Mouse (Mus musculus): Measurements from ENCODE around the gene Cipc. TPM values are rescaled to one million over a fixed set of nuclear protein-coding genes. Genes with fewer than 3 reads are reported as not detected.

Cipc gene
- polyA plus RNA-seq, 1 experiment from 2014 or later, result 3.2 TPM

- H3K27me3 ChIP-seq (replicated peaks; ENCODE audit: control insufficient read depth, insufficient read depth, low read length), result peaks cover 11% of the 10 kb centered on the region; the same call in 1 of the 2 replicates
- peak overlapping the region; percentile 79 for H3K4me2 ChIP-seq (replicated peaks; ENCODE audit: low read depth)
- H3K36me3 ChIP-seq (ENCODE audit: control insufficient read depth, insufficient read depth), result no peaks in the 10 kb centered on the region
- 0 out of 2 replicates have a peak, but pooled peaks cover 3% of the 10 kb centered on the region for H3K4me1 ChIP-seq (replicated peaks; ENCODE audit: control insufficient read depth, insufficient read depth, low read length)
- H3K4me3 ChIP-seq (ENCODE audit: low read depth, low read length), result peak overlapping the region; percentile 60
- ATAC-seq, result 0 out of 2 replicates have a peak, but pooled peaks have one; percentile 17
- 17% methylated on average over 26 of the region's 26 CpGs for WGBS
- H3K9ac ChIP-seq (ENCODE audit: low read depth, low read length), result peak overlapping the region; percentile 53
- no peaks in the 10 kb centered on the region for H3K9me3 ChIP-seq (ENCODE audit: control insufficient read depth)
- H3K27ac ChIP-seq (ENCODE audit: low read depth, low read length), result peak overlapping the region; percentile 50
- TF ChIP-seq CTCF (IDR thresholded peaks at IDR 0.05; ENCODE audit: low read depth), result no peak
Measured at GRCm38 (mm10) chr12:86947681-86948401, 998 bp downstream of the Cipc start.

- WGBS, result 14% methylated on average over 6 of the region's 6 CpGs
- H3K27me3 ChIP-seq (replicated peaks; ENCODE audit: control insufficient read depth, insufficient read depth, low read length), result peaks cover 8% of the 10 kb centered on the region; the same call in 1 of the 2 replicates
- no peak overlapping the region for H3K27ac ChIP-seq (ENCODE audit: low read depth, low read length)
- no peak for TF ChIP-seq CTCF (IDR thresholded peaks at IDR 0.05; ENCODE audit: low read depth)
- H3K9me3 ChIP-seq (ENCODE audit: control insufficient read depth), result no peaks in the 10 kb centered on the region
- H3K9ac ChIP-seq (ENCODE audit: low read depth, low read length), result no peak overlapping the region
- H3K4me3 ChIP-seq (ENCODE audit: low read depth, low read length), result no peak overlapping the region
- H3K4me2 ChIP-seq (replicated peaks; ENCODE audit: low read depth), result no peak overlapping the region
- H3K4me1 ChIP-seq (replicated peaks; ENCODE audit: control insufficient read depth, insufficient read depth, low read length), result 0 out of 2 replicates have a peak, but pooled peaks cover 3% of the 10 kb centered on the region
- H3K36me3 ChIP-seq (ENCODE audit: control insufficient read depth, insufficient read depth), result no peaks in the 10 kb centered on the region
- no peak; the same call in 1 of the 2 replicates for ATAC-seq
Measured at GRCm38 (mm10) chr12:86948627-86949026, 1.8 kb downstream of the Cipc start.

GRCm38 (mm10) chr12:86949501-86949900, 2.7 kb downstream of the Cipc start:
- no peak for ATAC-seq
- no peak overlapping the region for H3K27ac ChIP-seq (ENCODE audit: low read depth, low read length)

GRCm38 (mm10) chr12:86950161-86950960, 3.5 kb downstream of the Cipc start:
- H3K27me3 ChIP-seq (replicated peaks; ENCODE audit: control insufficient read depth, insufficient read depth, low read length), result peaks cover 8% of the 10 kb centered on the region; the same call in 1 of the 2 replicates
- no peak for TF ChIP-seq CTCF (IDR thresholded peaks at IDR 0.05; ENCODE audit: low read depth)
- H3K27ac ChIP-seq (ENCODE audit: low read depth, low read length), result no peak overlapping the region
- H3K9ac ChIP-seq (ENCODE audit: low read depth, low read length), result no peak overlapping the region
- no peak overlapping the region for H3K4me3 ChIP-seq (ENCODE audit: low read depth, low read length)
- WGBS, result 67% methylated on average over 16 of the region's 16 CpGs
- 0 out of 2 replicates have a peak, but pooled peaks cover 3% of the 10 kb centered on the region for H3K4me1 ChIP-seq (replicated peaks; ENCODE audit: control insufficient read depth, insufficient read depth, low read length)
- no peaks in the 10 kb centered on the region for H3K9me3 ChIP-seq (ENCODE audit: control insufficient read depth)
- H3K36me3 ChIP-seq (ENCODE audit: control insufficient read depth, insufficient read depth), result no peaks in the 10 kb centered on the region
- no peak overlapping the region for H3K4me2 ChIP-seq (replicated peaks; ENCODE audit: low read depth)
- ATAC-seq, result no peak

More at GRCm38 (mm10) chr12:86949501-86949900, 2.7 kb downstream of the Cipc start:
- Histone ChIP-seq H3K36me3 (ENCODE audit: control insufficient read depth, insufficient read depth) (no peaks in the 10 kb centered on the region), H3K4me3 (ENCODE audit: low read depth, low read length) (no peak overlapping the region), H3K9me3 (ENCODE audit: control insufficient read depth) (no peaks in the 10 kb centered on the region), H3K27me3 (replicated peaks; ENCODE audit: control insufficient read depth, insufficient read depth, low read length) (peaks cover 8% of the 10 kb centered on the region; the same call in 1 of the 2 replicates), H3K4me1 (replicated peaks; ENCODE audit: control insufficient read depth, insufficient read depth, low read length) (0 out of 2 replicates have a peak, but pooled peaks cover 3% of the 10 kb centered on the region), H3K4me2 (replicated peaks; ENCODE audit: low read depth) (no peak overlapping the region), H3K9ac (ENCODE audit: low read depth, low read length) (no peak overlapping the region)
- no peak for TF ChIP-seq CTCF (IDR thresholded peaks at IDR 0.05; ENCODE audit: low read depth)
- 85% methylated on average over 9 of the region's 9 CpGs for WGBS

- Histone ChIP-seq H3K4me3 (ENCODE audit: low read depth, low read length) (no peak overlapping the region), H3K36me3 (ENCODE audit: control insufficient read depth, insufficient read depth) (no peaks in the 10 kb centered on the region; the same call in 1 of the 2 replicates), H3K4me2 (replicated peaks; ENCODE audit: low read depth) (no peak overlapping the region), H3K9me3 (ENCODE audit: control insufficient read depth) (no peaks in the 10 kb centered on the region), H3K27me3 (replicated peaks; ENCODE audit: control insufficient read depth, insufficient read depth, low read length) (peaks cover 8% of the 10 kb centered on the region; the same call in 1 of the 2 replicates), H3K27ac (ENCODE audit: low read depth, low read length) (no peak overlapping the region), H3K9ac (ENCODE audit: low read depth, low read length) (no peak overlapping the region), H3K4me1 (replicated peaks; ENCODE audit: control insufficient read depth, insufficient read depth, low read length) (0 out of 2 replicates have a peak, but pooled peaks cover 3% of the 10 kb centered on the region)
- no peak for TF ChIP-seq CTCF (IDR thresholded peaks at IDR 0.05; ENCODE audit: low read depth)
- ATAC-seq, result no peak
- WGBS, result 97% methylated on average over 3 of the region's 3 CpGs
Measured at GRCm38 (mm10) chr12:86950961-86951360, 4.1 kb downstream of the Cipc start.

- no peak overlapping the region for H3K4me2 ChIP-seq (replicated peaks; ENCODE audit: low read depth)
- WGBS, result 89% methylated on average over 10 of the region's 10 CpGs
- no peaks in the 10 kb centered on the region for H3K9me3 ChIP-seq (ENCODE audit: control insufficient read depth)
- H3K4me1 ChIP-seq (replicated peaks; ENCODE audit: control insufficient read depth, insufficient read depth, low read length), result no peaks in the 10 kb centered on the region
- TF ChIP-seq CTCF (IDR thresholded peaks at IDR 0.05; ENCODE audit: low read depth), result no peak
- H3K27me3 ChIP-seq (replicated peaks; ENCODE audit: control insufficient read depth, insufficient read depth, low read length), result peaks cover 8% of the 10 kb centered on the region; the same call in 1 of the 2 replicates
- no peak overlapping the region for H3K9ac ChIP-seq (ENCODE audit: low read depth, low read length)
- no peaks in the 10 kb centered on the region; the same call in 1 of the 2 replicates for H3K36me3 ChIP-seq (ENCODE audit: control insufficient read depth, insufficient read depth)
- no peak overlapping the region for H3K27ac ChIP-seq (ENCODE audit: low read depth, low read length)
- no peak for ATAC-seq
- no peak overlapping the region for H3K4me3 ChIP-seq (ENCODE audit: low read depth, low read length)
Measured at GRCm38 (mm10) chr12:86952331-86952850, 5.5 kb downstream of the Cipc start.

All from intestine, postnatal 0 days (tissue).